Mouse (Mus musculus): Measurements from ENCODE around the gene Acot7. TPM values are rescaled to one million over a fixed set of nuclear protein-coding genes. Genes with fewer than 3 reads are reported as not detected.

Gene Acot7
- polyA plus RNA-seq, 1 experiment from 2014 or later, result 118 TPM

GRCm38 (mm10) chr4:152173956-152174355, 4.0 kb upstream of the Acot7 start:
- Histone ChIP-seq H3K9me3 (peaks cover 3% of the 10 kb centered on the region; the same call in 1 of the 2 replicates), H3K4me3 (no peak overlapping the region), H3K4me1 (replicated peaks) (peaks cover 24% of the 10 kb centered on the region)

GRCm38 (mm10) chr4:152176638-152177037, 1.3 kb upstream of the Acot7 start:
- peaks cover 43% of the 10 kb centered on the region for H3K4me1 ChIP-seq (replicated peaks)
- no peak overlapping the region for H3K4me3 ChIP-seq
- peaks cover under 1% of the 10 kb centered on the region; the same call in 1 of the 2 replicates for H3K9me3 ChIP-seq
- H3K27ac ChIP-seq, result no peak overlapping the region
- no peak for DNase-seq (ENCODE audit: low spot score)
- H3K36me3 ChIP-seq, result no peaks in the 10 kb centered on the region
- peaks cover 70% of the 10 kb centered on the region for H3K27me3 ChIP-seq (ENCODE audit: insufficient read depth, poor library complexity, severe bottlenecking)
- WGBS, result 72% methylated on average over 3 of the region's 3 CpGs

More at GRCm38 (mm10) chr4:152173956-152174355, 4.0 kb upstream of the Acot7 start:
- Histone ChIP-seq H3K36me3 (no peaks in the 10 kb centered on the region), H3K27ac (no peak overlapping the region), H3K27me3 (ENCODE audit: insufficient read depth, poor library complexity, severe bottlenecking) (peaks cover 68% of the 10 kb centered on the region)
- no peak for DNase-seq (ENCODE audit: low spot score)
- 86% methylated on average over 9 of the region's 9 CpGs for WGBS

GRCm38 (mm10) chr4:152177174-152177536, 779 bp upstream of the Acot7 start:
- DNase-seq (ENCODE audit: low spot score), result no peak
- WGBS, result 68% methylated on average over 6 of the region's 6 CpGs
- peaks cover 43% of the 10 kb centered on the region for H3K4me1 ChIP-seq (replicated peaks)
- H3K36me3 ChIP-seq, result peaks cover 2% of the 10 kb centered on the region
- H3K27me3 ChIP-seq (ENCODE audit: insufficient read depth, poor library complexity, severe bottlenecking), result peaks cover 73% of the 10 kb centered on the region
- peak overlapping the region; percentile 84 for H3K4me3 ChIP-seq
- H3K27ac ChIP-seq, result peak overlapping the region; percentile 95
- no peaks in the 10 kb centered on the region for H3K9me3 ChIP-seq

DNA sequence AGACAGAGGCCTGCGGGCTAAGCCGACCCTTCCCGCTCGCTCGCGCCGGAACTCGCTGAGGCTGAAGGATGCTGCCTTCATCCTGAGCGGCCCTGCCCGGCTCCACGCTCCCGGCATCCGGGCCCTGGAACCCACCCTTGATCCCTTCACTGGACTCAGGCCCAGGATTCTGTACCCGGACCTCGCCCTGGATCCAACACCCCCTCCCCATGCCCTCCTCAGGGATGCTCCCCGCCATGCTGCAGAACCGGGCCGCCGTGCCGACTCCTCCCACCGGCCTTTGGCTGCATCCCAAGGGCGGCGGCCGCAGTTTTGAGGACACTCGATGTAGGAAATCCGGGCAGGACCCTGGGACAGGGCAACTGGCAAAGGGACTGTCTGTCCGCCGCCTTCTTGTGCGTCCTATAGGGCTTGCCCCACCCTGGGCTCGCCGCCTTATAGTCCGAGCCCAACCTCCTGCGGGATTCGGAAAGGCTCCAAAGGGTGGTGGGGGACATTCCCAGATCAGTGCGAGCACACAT, 470 bp downstream of the Acot7 start:
- peaks cover 8% of the 10 kb centered on the region for H3K36me3 ChIP-seq
- H3K9me3 ChIP-seq, result no peaks in the 10 kb centered on the region
- H3K27ac ChIP-seq, result peak overlapping the region; percentile 95
- DNase-seq (ENCODE audit: low spot score), result no peak
- H3K4me1 ChIP-seq (replicated peaks), result peaks cover 43% of the 10 kb centered on the region
- peak overlapping the region; percentile 84 for H3K4me3 ChIP-seq
- WGBS, result 1% methylated on average over 35 of the region's 35 CpGs
- peaks cover 69% of the 10 kb centered on the region for H3K27me3 ChIP-seq (ENCODE audit: insufficient read depth, poor library complexity, severe bottlenecking)

DNA sequence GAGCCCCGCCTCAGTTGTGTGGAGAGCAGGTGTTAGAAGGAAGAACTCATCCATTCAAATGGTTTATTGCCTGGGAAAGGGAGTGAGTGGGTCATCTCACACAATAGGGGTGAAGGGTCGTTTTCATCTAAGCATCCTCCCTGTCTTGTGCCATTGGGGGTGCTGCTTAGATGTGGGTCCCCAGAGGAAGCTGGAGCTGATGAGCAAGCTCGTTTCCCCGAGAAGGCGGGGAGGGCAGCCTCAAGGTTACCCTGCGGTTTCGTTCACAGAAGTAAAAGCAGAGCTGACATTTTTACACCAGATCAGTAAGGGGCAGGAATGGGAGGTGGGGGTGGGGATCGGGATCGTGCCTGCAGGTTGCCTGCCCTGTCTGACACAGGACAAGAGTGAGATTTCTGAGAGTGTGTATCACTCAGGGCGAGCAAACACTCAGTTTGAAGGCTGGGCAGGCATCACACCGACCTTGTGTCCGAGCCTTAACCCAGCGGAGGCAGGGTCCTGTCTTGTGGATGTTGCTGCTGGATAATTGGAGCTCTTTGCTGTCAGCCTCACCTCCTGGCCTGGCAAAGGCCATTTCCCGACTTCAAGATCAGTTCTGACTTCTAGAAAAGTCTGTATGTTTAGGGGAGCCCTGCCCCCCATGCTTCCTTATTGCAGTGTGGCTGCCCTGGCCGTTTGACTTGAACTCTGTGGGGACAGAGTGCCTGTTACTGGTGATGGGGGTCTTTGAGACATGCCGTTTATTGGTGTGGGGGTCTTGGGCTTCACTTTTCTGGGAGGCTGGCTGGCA, 1.2 kb downstream of the Acot7 start:
- Histone ChIP-seq H3K27me3 (ENCODE audit: insufficient read depth, poor library complexity, severe bottlenecking) (peaks cover 62% of the 10 kb centered on the region), H3K27ac (peak overlapping the region; percentile 95), H3K4me1 (replicated peaks) (peaks cover 43% of the 10 kb centered on the region), H3K9me3 (no peaks in the 10 kb centered on the region), H3K4me3 (peak overlapping the region; percentile 84), H3K36me3 (peaks cover 8% of the 10 kb centered on the region)
- no peak for DNase-seq (ENCODE audit: low spot score)
- WGBS, result 37% methylated on average over 16 of the region's 16 CpGs

GRCm38 (mm10) chr4:152179946-152180660, 2.2 kb downstream of the Acot7 start:
- Histone ChIP-seq H3K27ac (no peak overlapping the region), H3K27me3 (ENCODE audit: insufficient read depth, poor library complexity, severe bottlenecking) (peaks cover 52% of the 10 kb centered on the region), H3K9me3 (no peaks in the 10 kb centered on the region), H3K36me3 (peaks cover 8% of the 10 kb centered on the region), H3K4me3 (0 out of 2 replicates have a peak overlapping the region, but pooled peaks have one; percentile 84), H3K4me1 (replicated peaks) (peaks cover 52% of the 10 kb centered on the region)
- DNase-seq (ENCODE audit: low spot score), result no peak
- 89% methylated on average over 16 of the region's 16 CpGs for WGBS

DNA sequence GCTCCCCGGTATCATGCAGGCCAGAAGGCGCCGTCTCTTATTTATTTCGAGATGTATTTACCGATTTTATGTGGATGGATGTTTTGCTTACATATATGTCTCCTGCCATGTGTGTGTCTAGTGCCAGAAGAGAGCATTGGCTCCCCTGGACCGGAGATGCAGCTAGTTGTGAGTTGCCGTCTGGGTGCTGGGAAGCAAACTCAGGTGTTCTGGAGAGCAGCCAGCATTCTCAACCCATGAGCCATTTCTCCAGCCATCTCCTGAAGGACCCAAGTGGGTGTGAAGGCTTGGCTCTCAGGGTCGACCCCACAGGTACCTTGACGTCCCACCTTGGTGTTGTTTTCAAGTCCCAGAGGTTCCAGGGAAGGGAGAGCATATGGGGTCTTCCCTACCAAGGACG, 4.3 kb downstream of the Acot7 start:
- no peak for DNase-seq (ENCODE audit: low spot score)
- H3K27me3 ChIP-seq (ENCODE audit: insufficient read depth, poor library complexity, severe bottlenecking), result peaks cover 31% of the 10 kb centered on the region
- no peak overlapping the region for H3K27ac ChIP-seq
- peaks cover 65% of the 10 kb centered on the region for H3K4me1 ChIP-seq (replicated peaks)
- no peaks in the 10 kb centered on the region for H3K9me3 ChIP-seq
- no peak overlapping the region for H3K4me3 ChIP-seq
- WGBS, result 87% methylated on average over 10 of the region's 10 CpGs
- peaks cover 8% of the 10 kb centered on the region for H3K36me3 ChIP-seq

DNA sequence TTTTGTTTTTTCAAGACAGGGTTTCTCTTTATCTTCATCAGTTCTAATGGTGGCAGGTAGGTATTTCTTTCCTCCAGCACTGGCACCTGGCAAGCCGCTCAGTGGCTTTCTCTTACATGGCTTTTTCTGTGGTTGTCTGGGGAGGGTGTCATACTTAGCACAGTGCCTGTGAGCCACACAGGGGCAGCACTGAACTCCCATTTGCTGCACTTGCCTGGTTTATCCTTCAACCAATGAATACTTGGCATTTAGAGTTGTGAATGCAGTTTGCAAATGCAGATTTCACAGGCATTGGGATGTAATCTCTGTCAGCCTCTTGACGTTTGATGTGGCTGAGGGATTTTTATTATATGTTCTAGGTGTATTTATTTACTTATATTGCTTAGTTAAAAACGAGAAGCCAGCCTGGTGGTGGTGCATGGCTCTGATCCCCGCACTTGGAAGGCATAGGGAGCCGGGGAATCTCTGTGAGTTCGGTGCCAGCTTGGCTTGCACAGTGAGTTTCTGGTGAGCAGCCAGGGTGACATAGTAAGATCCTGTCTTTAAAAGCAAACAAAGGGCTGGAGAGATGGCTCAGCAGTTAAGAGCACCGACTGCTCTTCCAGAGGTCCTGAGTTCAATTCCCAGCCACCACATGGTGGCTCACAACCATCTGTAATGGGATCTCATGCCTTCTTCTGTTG, 6.6 kb downstream of the Acot7 start:
- peaks cover 17% of the 10 kb centered on the region for H3K27me3 ChIP-seq (ENCODE audit: insufficient read depth, poor library complexity, severe bottlenecking)
- H3K4me3 ChIP-seq, result no peak overlapping the region
- WGBS, result 70% methylated on average over 7 of the region's 7 CpGs
- DNase-seq (ENCODE audit: low spot score), result no peak
- peaks cover 5% of the 10 kb centered on the region; the same call in 1 of the 2 replicates for H3K9me3 ChIP-seq
- H3K27ac ChIP-seq, result no peak overlapping the region
- H3K36me3 ChIP-seq, result peaks cover 12% of the 10 kb centered on the region
- peaks cover 49% of the 10 kb centered on the region for H3K4me1 ChIP-seq (replicated peaks)

- Histone ChIP-seq H3K4me3 (peak overlapping the region; percentile 36), H3K36me3 (peaks cover 12% of the 10 kb centered on the region), H3K9me3 (peaks cover 5% of the 10 kb centered on the region; the same call in 1 of the 2 replicates), H3K27me3 (ENCODE audit: insufficient read depth, poor library complexity, severe bottlenecking) (peaks cover 11% of the 10 kb centered on the region), H3K27ac (peak overlapping the region; percentile 84), H3K4me1 (replicated peaks) (peaks cover 47% of the 10 kb centered on the region)
- 6% methylated on average over 3 of the region's 3 CpGs for WGBS
- peak; percentile 51 for DNase-seq (ENCODE audit: low spot score)
Measured at GRCm38 (mm10) chr4:152185137-152185509, 7.2 kb downstream of the Acot7 start.

- Histone ChIP-seq H3K4me1 (replicated peaks) (peaks cover 47% of the 10 kb centered on the region), H3K4me3 (peak overlapping the region; percentile 36), H3K36me3 (peaks cover 12% of the 10 kb centered on the region), H3K27ac (peak overlapping the region; percentile 84), H3K27me3 (ENCODE audit: insufficient read depth, poor library complexity, severe bottlenecking) (peaks cover 5% of the 10 kb centered on the region), H3K9me3 (peaks cover 5% of the 10 kb centered on the region; the same call in 1 of the 2 replicates)
- DNase-seq (ENCODE audit: low spot score), result peak; percentile 44
- 3% methylated on average over 19 of the region's 19 CpGs for WGBS
Measured at GRCm38 (mm10) chr4:152185510-152186204, 7.7 kb downstream of the Acot7 start.

DNA sequence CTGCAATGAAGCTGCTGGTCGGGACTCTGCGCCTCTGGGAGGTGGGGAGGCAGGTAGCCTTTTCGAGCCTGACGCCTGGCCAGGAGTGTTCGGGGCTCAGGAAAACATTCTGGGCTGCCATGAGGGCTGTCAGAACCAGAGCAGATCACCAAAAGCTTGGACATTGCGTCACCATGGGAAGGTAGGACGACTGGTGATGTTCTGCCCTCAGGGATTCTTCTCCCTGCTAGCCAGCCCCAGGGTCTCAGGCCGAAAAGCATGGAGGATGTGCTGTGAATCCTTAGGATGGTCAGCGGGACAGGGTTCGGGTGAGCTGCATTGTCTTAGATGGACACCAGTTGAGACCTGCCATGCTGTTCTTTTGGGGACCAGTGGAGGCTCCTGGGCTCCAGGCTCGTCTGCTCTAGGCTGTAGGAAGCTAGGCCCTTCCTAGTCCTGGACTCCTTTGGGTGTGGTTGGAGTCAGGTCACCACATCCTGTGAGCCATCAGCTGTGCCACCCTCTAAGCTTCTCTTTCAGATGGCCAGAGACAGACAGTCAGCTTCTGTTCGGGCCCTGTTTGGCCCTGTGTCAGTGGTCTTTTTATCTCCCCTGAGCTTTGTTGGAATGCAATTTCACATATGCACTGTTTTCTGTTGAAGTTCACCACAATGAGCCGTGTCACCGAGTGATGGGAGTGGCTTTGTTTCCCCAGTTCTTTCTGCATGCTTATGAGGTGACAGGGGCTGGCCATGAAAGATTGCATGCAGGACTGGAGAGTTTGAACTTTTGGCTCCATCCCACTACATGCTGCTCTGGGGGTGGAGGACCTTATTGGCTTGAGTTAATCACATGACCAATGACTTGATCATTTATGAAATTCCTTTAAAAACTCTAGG, 8.5 kb downstream of the Acot7 start:
- H3K9me3 ChIP-seq, result peaks cover 5% of the 10 kb centered on the region; the same call in 1 of the 2 replicates
- peaks cover 53% of the 10 kb centered on the region for H3K4me1 ChIP-seq (replicated peaks)
- H3K4me3 ChIP-seq, result peak overlapping the region; percentile 36
- peaks cover 12% of the 10 kb centered on the region for H3K36me3 ChIP-seq
- 41% methylated on average over 14 of the region's 14 CpGs for WGBS
- 0 out of 2 replicates have a peak, but pooled peaks cover 3% of the 10 kb centered on the region for H3K27me3 ChIP-seq (ENCODE audit: insufficient read depth, poor library complexity, severe bottlenecking)
- peak overlapping the region; percentile 84 for H3K27ac ChIP-seq
- no peak for DNase-seq (ENCODE audit: low spot score)

All from hindbrain, embryonic 10.5 days (tissue).